Mouse (Mus musculus): ENCODE results near the gene Khsrp. TPM values are rescaled to one million over a fixed set of nuclear protein-coding genes. Genes with fewer than 3 reads are reported as not detected.
A peak's percentile ranks its signal among the peaks of the same experiment; 100 is the strongest.
"Not testable (repeated sequence)": the region's sequence is repeated elsewhere in the genome, so short reads cannot be mapped to it uniquely, and the experiment has no call there.

The Khsrp gene
- polyA plus RNA-seq, 1 experiment from 2014 or later, result 36.9 TPM

GRCm38 (mm10) chr17:57056246-57056645 is 24.9 kb upstream of the Khsrp start:
- Histone ChIP-seq H3K4me1 (ENCODE audit: control insufficient read depth in 2 of 2, insufficient read depth in 2 of 2, low read length in 2 of 2) (peaks cover 9 to 19% of the 10 kb centered on the region in 2 experiments; a peak in 3 of 4 replicates), H3K9me3 (ENCODE audit: control insufficient read depth, low read length) (no peaks in the 10 kb centered on the region), H3K27ac (replicated peaks in 1 of 2; ENCODE audit: control insufficient read depth in 1 of 2, insufficient read depth in 1 of 2, low read depth in 2 of 2, low read length in 2 of 2) (no peak overlapping the region), H3K9ac (ENCODE audit: low read length) (no peak overlapping the region), H3K4me2 (ENCODE audit: low read length) (no peak overlapping the region), H3K36me3 (ENCODE audit: control insufficient read depth, insufficient read depth, low read length) (peaks cover 55% of the 10 kb centered on the region), H3K4me3 (ENCODE audit: control insufficient read depth in 1 of 2, insufficient read depth in 1 of 2, low read depth in 1 of 2, low read length in 2 of 2) (no peak overlapping the region), H3K27me3 (ENCODE audit: control insufficient read depth, insufficient read depth, low read length) (peaks cover 5% of the 10 kb centered on the region)
- ATAC-seq (ENCODE audit: insufficient number of reproducible peaks, insufficient read depth, low FRiP score, low read depth), result no peak
- 85% methylated on average over 3 of the region's 3 CpGs for WGBS

GRCm38 (mm10) chr17:57051679-57052078 is 20.4 kb upstream of the Khsrp start:
- H3K9ac ChIP-seq (ENCODE audit: low read length); H3K27me3 ChIP-seq (ENCODE audit: control insufficient read depth, insufficient read depth, low read length); H3K4me2 ChIP-seq (ENCODE audit: low read length); H3K27ac ChIP-seq (replicated peaks in 1 of 2; ENCODE audit: control insufficient read depth in 1 of 2, insufficient read depth in 1 of 2, low read depth in 2 of 2, low read length in 2 of 2); H3K4me3 ChIP-seq (ENCODE audit: control insufficient read depth in 1 of 2, insufficient read depth in 1 of 2, low read depth in 1 of 2, low read length in 2 of 2); H3K4me1 ChIP-seq (ENCODE audit: control insufficient read depth in 2 of 2, insufficient read depth in 2 of 2, low read length in 2 of 2); H3K9me3 ChIP-seq (ENCODE audit: control insufficient read depth, low read length); ATAC-seq (ENCODE audit: insufficient number of reproducible peaks, insufficient read depth, low FRiP score, low read depth): not testable (repeated sequence)
- H3K36me3 ChIP-seq (ENCODE audit: control insufficient read depth, insufficient read depth, low read length), result peaks cover 74% of the 10 kb centered on the region
- WGBS, result 80% methylated on average over 4 of the region's 4 CpGs

- peaks cover 64% of the 10 kb centered on the region for H3K36me3 ChIP-seq (ENCODE audit: control insufficient read depth, insufficient read depth, low read length)
- H3K9me3 ChIP-seq (ENCODE audit: control insufficient read depth, low read length), result no peaks in the 10 kb centered on the region
- no peak for ATAC-seq (ENCODE audit: insufficient number of reproducible peaks, insufficient read depth, low FRiP score, low read depth)
- no peak overlapping the region for H3K27ac ChIP-seq (replicated peaks in 1 of 2; ENCODE audit: control insufficient read depth in 1 of 2, insufficient read depth in 1 of 2, low read depth in 2 of 2, low read length in 2 of 2)
- H3K4me1 ChIP-seq (ENCODE audit: control insufficient read depth in 2 of 2, insufficient read depth in 2 of 2, low read length in 2 of 2), result no peaks in the 10 kb centered on the region
- 89% methylated on average over 3 of the region's 3 CpGs for WGBS
- H3K4me2 ChIP-seq (ENCODE audit: low read length), result no peak overlapping the region
- no peak overlapping the region for H3K4me3 ChIP-seq (ENCODE audit: control insufficient read depth in 1 of 2, insufficient read depth in 1 of 2, low read depth in 1 of 2, low read length in 2 of 2)
- H3K27me3 ChIP-seq (ENCODE audit: control insufficient read depth, insufficient read depth, low read length), result no peaks in the 10 kb centered on the region
- H3K9ac ChIP-seq (ENCODE audit: low read length), result no peak overlapping the region
Observed at GRCm38 (mm10) chr17:57048816-57049215, 17.5 kb upstream of the Khsrp start.

- H3K9me3 ChIP-seq (ENCODE audit: control insufficient read depth, low read length), result no peaks in the 10 kb centered on the region
- no peaks in the 10 kb centered on the region for H3K27me3 ChIP-seq (ENCODE audit: control insufficient read depth, insufficient read depth, low read length)
- H3K4me2 ChIP-seq (ENCODE audit: low read length), result no peak overlapping the region
- H3K27ac ChIP-seq (replicated peaks in 1 of 2; ENCODE audit: control insufficient read depth in 1 of 2, insufficient read depth in 1 of 2, low read depth in 2 of 2, low read length in 2 of 2), result no peak overlapping the region
- H3K4me3 ChIP-seq (ENCODE audit: control insufficient read depth in 1 of 2, insufficient read depth in 1 of 2, low read depth in 1 of 2, low read length in 2 of 2), result no peak overlapping the region
- peaks cover 4 to 6% of the 10 kb centered on the region in 2 experiments for H3K4me1 ChIP-seq (ENCODE audit: control insufficient read depth in 2 of 2, insufficient read depth in 2 of 2, low read length in 2 of 2)
- ATAC-seq (ENCODE audit: insufficient number of reproducible peaks, insufficient read depth, low FRiP score, low read depth), result no peak
- no peak overlapping the region for H3K9ac ChIP-seq (ENCODE audit: low read length)
- WGBS, result 33% methylated on average over 5 of the region's 5 CpGs
- H3K36me3 ChIP-seq (ENCODE audit: control insufficient read depth, insufficient read depth, low read length), result peaks cover 50% of the 10 kb centered on the region
Observed at GRCm38 (mm10) chr17:57047406-57047805, 16.1 kb upstream of the Khsrp start.

- Histone ChIP-seq H3K4me3 (ENCODE audit: control insufficient read depth in 1 of 2, insufficient read depth in 1 of 2, low read depth in 1 of 2, low read length in 2 of 2) (no peak within 1 kb of the TSS), H3K4me2 (ENCODE audit: low read length) (no peak within 1 kb of the TSS), H3K9ac (ENCODE audit: low read length) (no peak within 1 kb of the TSS), H3K27ac (replicated peaks in 1 of 2; ENCODE audit: control insufficient read depth in 1 of 2, insufficient read depth in 1 of 2, low read depth in 2 of 2, low read length in 2 of 2) (no peak within 1 kb of the TSS), H3K4me1 (ENCODE audit: control insufficient read depth in 2 of 2, insufficient read depth in 2 of 2, low read length in 2 of 2) (peaks cover 4 to 6% of the 10 kb centered on the region in 2 experiments), H3K9me3 (ENCODE audit: control insufficient read depth, low read length) (0 out of 2 replicates have a peak, but pooled peaks cover 2% of the 10 kb centered on the region), H3K36me3 (ENCODE audit: control insufficient read depth, insufficient read depth, low read length) (peaks cover 16% of the 10 kb centered on the region; the same call in 1 of the 2 replicates), H3K27me3 (ENCODE audit: control insufficient read depth, insufficient read depth, low read length) (peaks cover 11% of the 10 kb centered on the region; the same call in 1 of the 2 replicates)
- 68% methylated on average over 8 of the region's 8 CpGs for WGBS
- ATAC-seq (ENCODE audit: insufficient number of reproducible peaks, insufficient read depth, low FRiP score, low read depth), result no peak
Observed at GRCm38 (mm10) chr17:57041554-57041953, 10.2 kb upstream of the Khsrp start, which contains the start of gene Slc25a41. TSS of gene Slc25a41 (minus strand) at chr17:57041654.

- Histone ChIP-seq H3K9me3 (ENCODE audit: control insufficient read depth, low read length) (0 out of 2 replicates have a peak, but pooled peaks cover 2% of the 10 kb centered on the region), H3K27ac (replicated peaks in 1 of 2; ENCODE audit: control insufficient read depth in 1 of 2, insufficient read depth in 1 of 2, low read depth in 2 of 2, low read length in 2 of 2) (no peak overlapping the region), H3K4me2 (ENCODE audit: low read length) (no peak overlapping the region), H3K27me3 (ENCODE audit: control insufficient read depth, insufficient read depth, low read length) (peaks cover 11% of the 10 kb centered on the region; the same call in 1 of the 2 replicates), H3K4me1 (ENCODE audit: control insufficient read depth in 2 of 2, insufficient read depth in 2 of 2, low read length in 2 of 2) (peaks cover 4 to 6% of the 10 kb centered on the region in 2 experiments), H3K4me3 (ENCODE audit: control insufficient read depth in 1 of 2, insufficient read depth in 1 of 2, low read depth in 1 of 2, low read length in 2 of 2) (no peak overlapping the region), H3K36me3 (ENCODE audit: control insufficient read depth, insufficient read depth, low read length) (no peaks in the 10 kb centered on the region), H3K9ac (ENCODE audit: low read length) (no peak overlapping the region)
- ATAC-seq (ENCODE audit: insufficient number of reproducible peaks, insufficient read depth, low FRiP score, low read depth), result no peak
- WGBS, result 27% methylated on average over 8 of the region's 8 CpGs
Observed at GRCm38 (mm10) chr17:57038978-57039377, 7.7 kb upstream of the Khsrp start.

GRCm38 (mm10) chr17:57032854-57033253 is 1.5 kb upstream of the Khsrp start:
- H3K9me3 ChIP-seq (ENCODE audit: control insufficient read depth, low read length), result no peaks in the 10 kb centered on the region
- ATAC-seq (ENCODE audit: insufficient number of reproducible peaks, insufficient read depth, low FRiP score, low read depth), result no peak
- no peak overlapping the region for H3K4me3 ChIP-seq (ENCODE audit: control insufficient read depth in 1 of 2, insufficient read depth in 1 of 2, low read depth in 1 of 2, low read length in 2 of 2)
- 80% methylated on average over 4 of the region's 4 CpGs for WGBS
- peak overlapping the region; percentile 66 for H3K4me2 ChIP-seq (ENCODE audit: low read length)
- H3K4me1 ChIP-seq (ENCODE audit: control insufficient read depth in 2 of 2, insufficient read depth in 2 of 2, low read length in 2 of 2), result peaks cover 12 to 18% of the 10 kb centered on the region in 2 experiments
- no peak overlapping the region for H3K9ac ChIP-seq (ENCODE audit: low read length)
- H3K27ac ChIP-seq (replicated peaks in 1 of 2; ENCODE audit: control insufficient read depth in 1 of 2, insufficient read depth in 1 of 2, low read depth in 2 of 2, low read length in 2 of 2), result no peak overlapping the region
- H3K27me3 ChIP-seq (ENCODE audit: control insufficient read depth, insufficient read depth, low read length), result no peaks in the 10 kb centered on the region; the same call in 1 of the 2 replicates
- peaks cover 12% of the 10 kb centered on the region for H3K36me3 ChIP-seq (ENCODE audit: control insufficient read depth, insufficient read depth, low read length)
